Comparison of ENCODE assay signal across 21 mouse cellular contexts in genomic region chr17:31370221-31370620, GRCm38 (mm10). TPM values are rescaled to one million over a fixed set of nuclear protein-coding genes. Genes with fewer than 3 reads are reported as not detected.
"Had no signal": no experiment of that assay in that cellular context is flagged by ENCODE, and none has a peak within 500 bp of the region (broad histone marks: within the 10 kb centered on the region; RNA-seq: fewer than 3 reads in every experiment).

No protein-coding gene starts in this region.

- H3K9me3 ChIP-seq: lung, embryonic 15.5 days; midbrain, embryonic 12.5 days; neural tube, embryonic 13.5 days; neural tube, embryonic 15.5 days had no signal

- H3K4me1 ChIP-seq: lung, embryonic 15.5 days; megakaryocyte, embryonic 14.5 days; midbrain, embryonic 12.5 days; neural tube, embryonic 13.5 days; neural tube, embryonic 15.5 days had no signal

- H3K9ac ChIP-seq: lung, embryonic 15.5 days; midbrain, embryonic 12.5 days; neural tube, embryonic 13.5 days; neural tube, embryonic 15.5 days had no signal

- H3K36me3 ChIP-seq: lung, embryonic 15.5 days; midbrain, embryonic 12.5 days; neural tube, embryonic 13.5 days; neural tube, embryonic 15.5 days had no signal

- ATAC-seq: lung, postnatal 0 days; midbrain, embryonic 16.5 days had no signal

- DNase-seq: lung, adult 2 months; lung, postnatal 14 days; lung, postnatal 36 days; midbrain, embryonic 14.5 days; retina, postnatal 1 day; right cerebral cortex, adult 18-20 months; right cerebral cortex, postnatal 25 days; right cerebral cortex, postnatal 4 days; spleen, adult 18-20 months; thymus, adult 18-20 months; thymus, postnatal 14 days; thymus, postnatal 36 days had no signal

- H3K27ac ChIP-seq: lung, embryonic 15.5 days; macrophage; midbrain, embryonic 12.5 days; neural tube, embryonic 13.5 days; neural tube, embryonic 15.5 days had no signal

- H3K4me3 ChIP-seq: lung, embryonic 15.5 days; megakaryocyte, embryonic 14.5 days; midbrain, embryonic 12.5 days; myocyte; neural tube, embryonic 13.5 days; neural tube, embryonic 15.5 days had no signal

- H3K27me3 ChIP-seq: lung, embryonic 15.5 days; midbrain, embryonic 12.5 days; neural tube, embryonic 13.5 days; neural tube, embryonic 15.5 days had no signal

- H3K4me2 ChIP-seq: lung, embryonic 15.5 days; midbrain, embryonic 12.5 days; neural tube, embryonic 13.5 days; neural tube, embryonic 15.5 days had no signal

RNA-seq across cellular contexts. Expression of gene Pde9a, which starts 15.8 kb away (rescaled TPM):
- polyA plus RNA-seq: macrophage had no signal
